Mouse (Mus musculus): ENCODE measurements around the gene Camk1d.

The Camk1d gene

GRCm38 (mm10) chr2:5458075-5458494, 256.2 kb downstream of the Camk1d start:
- DNase-seq = no peak

- no peak for DNase-seq
Measured at GRCm38 (mm10) chr2:5456108-5456507, 258.2 kb downstream of the Camk1d start.

GRCm38 (mm10) chr2:5454830-5455229, 259.5 kb downstream of the Camk1d start:
- peak in 1 of 2 experiments; percentile 49 for DNase-seq

GRCm38 (mm10) chr2:5451654-5452053, 262.7 kb downstream of the Camk1d start:
- no peak for DNase-seq

GRCm38 (mm10) chr2:5445357-5445756, 269.0 kb downstream of the Camk1d start:
- DNase-seq = no peak

GRCm38 (mm10) chr2:5437690-5438089, 276.6 kb downstream of the Camk1d start:
- no peak for DNase-seq

- DNase-seq = no peak
Measured at GRCm38 (mm10) chr2:5435587-5436253, 278.6 kb downstream of the Camk1d start.

GRCm38 (mm10) chr2:5431309-5431708, 283.0 kb downstream of the Camk1d start:
- peak in 1 of 2 experiments; percentile 18 for DNase-seq

- no peak for DNase-seq
Measured at GRCm38 (mm10) chr2:5429921-5430320, 284.4 kb downstream of the Camk1d start.

- no peak for DNase-seq
Measured at GRCm38 (mm10) chr2:5426110-5426509, 288.2 kb downstream of the Camk1d start.

GRCm38 (mm10) chr2:5425612-5426011, 288.7 kb downstream of the Camk1d start:
- DNase-seq = no peak

- no peak for DNase-seq
Measured at GRCm38 (mm10) chr2:5420621-5421196, 293.6 kb downstream of the Camk1d start.

GRCm38 (mm10) chr2:5418802-5419201, 295.5 kb downstream of the Camk1d start:
- DNase-seq = no peak

- peak; percentile 18 to 30 for DNase-seq
Measured at GRCm38 (mm10) chr2:5417158-5418032, 296.9 kb downstream of the Camk1d start.

- no peak for DNase-seq
Measured at GRCm38 (mm10) chr2:5411774-5412173, 302.5 kb downstream of the Camk1d start.

GRCm38 (mm10) chr2:5403850-5404249, 310.5 kb downstream of the Camk1d start:
- DNase-seq = no peak

GRCm38 (mm10) chr2:5402036-5402435, 312.3 kb downstream of the Camk1d start:
- DNase-seq = no peak

GRCm38 (mm10) chr2:5398505-5398904, 315.8 kb downstream of the Camk1d start:
- DNase-seq = no peak

GRCm38 (mm10) chr2:5398043-5398442, 316.3 kb downstream of the Camk1d start:
- no peak for DNase-seq

GRCm38 (mm10) chr2:5397468-5397867, 316.8 kb downstream of the Camk1d start:
- DNase-seq = no peak

GRCm38 (mm10) chr2:5396415-5396814, 317.9 kb downstream of the Camk1d start:
- no peak for DNase-seq

- DNase-seq = no peak
Measured at GRCm38 (mm10) chr2:5395873-5396272, 318.4 kb downstream of the Camk1d start.

- DNase-seq = no peak
Measured at GRCm38 (mm10) chr2:5392921-5393320, 321.4 kb downstream of the Camk1d start.

- DNase-seq = no peak
Measured at GRCm38 (mm10) chr2:5392470-5392869, 321.8 kb downstream of the Camk1d start.
